Mouse (Mus musculus): ENCODE measurements at regions not wholly inside any gene's neighbourhood (a gene's known extent, or its start where the extent isn't known, plus 50 kb on each side); places are given as distances from the start of the nearest gene placed in this dataset.

DNA sequence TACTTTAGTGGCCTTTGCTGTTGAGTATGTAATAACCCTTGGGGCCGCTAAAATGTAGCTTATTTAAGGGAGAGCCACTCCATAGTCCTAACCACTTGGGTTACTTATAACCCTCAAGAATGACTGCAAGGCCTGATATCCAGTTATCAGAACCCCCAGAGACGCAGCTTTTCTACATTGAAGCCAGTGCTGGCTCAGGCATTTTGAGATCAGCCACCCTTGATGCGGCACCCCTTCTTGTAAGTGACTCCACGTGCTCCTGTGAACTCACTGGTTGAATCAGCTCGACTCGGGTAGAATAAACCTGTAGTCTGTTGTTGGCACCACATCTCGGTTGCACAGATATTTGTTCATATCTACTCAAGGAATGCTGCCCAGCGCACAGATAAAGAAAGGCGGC is 89.3 kb downstream of the Ddx11 start:
- TF ChIP-seq CTCF (IDR thresholded peaks at IDR 0.05; ENCODE audit: insufficient read depth, low read length) (no peak), POLR2A (IDR thresholded peaks at IDR 0.05; ENCODE audit: borderline replicate concordance, extremely low read depth, low read depth, low read length) (no peak)
